Mouse (Mus musculus) macrophage (primary cell): ENCODE results near the gene Nr6a1. TPM values are rescaled to one million over a fixed set of nuclear protein-coding genes. Genes with fewer than 3 reads are reported as not detected.

Experiments
- H3K27ac ChIP-seq: fragments of 350-480 bp; formaldehyde crosslinking; 2 replicates; pipeline ENCODE4 v1.9.0; 2021
- H3K36me3 ChIP-seq: fragments of 350-480 bp; formaldehyde crosslinking; 2 replicates; pipeline ENCODE4 v1.9.0; 2021; ENCODE audit errors: inconsistent target
- H3K4me3 ChIP-seq: fragments of 350-480 bp; formaldehyde crosslinking; 2 replicates; pipeline ENCODE4 v1.9.0; 2021; ENCODE audit errors: inconsistent target
- H3K79me2 ChIP-seq: fragments of 350-480 bp; formaldehyde crosslinking; 2 replicates; pipeline ENCODE4 v1.9.0; 2021; ENCODE audit errors: inconsistent target
- WGBS: methylation state at CpG from one replicate; pipeline ENCODE4 v1.1.7; 2026; ENCODE audit warnings: inconsistent platforms; ENCODE audit not compliant: missing documents; 5-methylcytosine and 5-hydroxymethylcytosine counted together
- polyA plus RNA-seq: library from polyadenylated mRNA; stranded (reverse); fragments of 250-400 nt; gene quantifications from 3 replicates; pipeline ENCODE4 v1.2.4, GENCODE M21; 2018; ENCODE audit warnings: inconsistent platforms

Nr6a1 gene
- polyA plus RNA-seq, 1 experiment from 2014 or later = 1.0 TPM

GRCm38 (mm10) chr2:38872730-38873129, 54.8 kb downstream of the Nr6a1 start:
- WGBS = 93% methylated on average over 1 of the region's 1 CpGs
- Histone ChIP-seq H3K36me3 (no peaks in the 10 kb centered on the region), H3K79me2 (no peaks in the 10 kb centered on the region), H3K4me3 (no peak overlapping the region), H3K27ac (no peak overlapping the region)

DNA sequence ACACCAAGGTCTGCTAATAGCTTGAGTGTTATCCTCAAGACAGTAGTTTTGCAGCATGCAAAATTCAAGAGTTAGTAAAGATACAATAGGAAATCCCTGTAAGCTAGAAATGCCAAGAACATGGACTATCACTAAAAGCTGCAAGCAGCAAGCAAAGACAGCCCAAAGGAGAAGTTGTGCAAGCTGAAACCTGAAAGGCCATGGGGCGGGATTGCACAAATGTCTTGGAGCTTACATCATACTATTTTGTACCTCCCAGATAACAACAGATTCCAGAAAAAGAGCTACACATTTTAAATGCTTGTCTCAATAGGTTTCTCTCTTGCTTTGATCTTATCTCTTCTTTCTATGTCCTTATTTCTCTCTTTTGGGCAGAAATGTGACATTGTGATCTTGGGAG, 60.8 kb downstream of the Nr6a1 start:
- Histone ChIP-seq H3K4me3 (no peak overlapping the region), H3K36me3 (no peaks in the 10 kb centered on the region), H3K79me2 (no peaks in the 10 kb centered on the region), H3K27ac (no peak overlapping the region)
- 9% methylated on average over 1 of the region's 1 CpGs for WGBS

- no peak overlapping the region for H3K4me3 ChIP-seq
- 61% methylated on average over 4 of the region's 4 CpGs for WGBS
- H3K36me3 ChIP-seq = no peaks in the 10 kb centered on the region
- H3K79me2 ChIP-seq = no peaks in the 10 kb centered on the region
- no peak overlapping the region for H3K27ac ChIP-seq
Observed at GRCm38 (mm10) chr2:38864011-38864410, 63.5 kb downstream of the Nr6a1 start.

DNA sequence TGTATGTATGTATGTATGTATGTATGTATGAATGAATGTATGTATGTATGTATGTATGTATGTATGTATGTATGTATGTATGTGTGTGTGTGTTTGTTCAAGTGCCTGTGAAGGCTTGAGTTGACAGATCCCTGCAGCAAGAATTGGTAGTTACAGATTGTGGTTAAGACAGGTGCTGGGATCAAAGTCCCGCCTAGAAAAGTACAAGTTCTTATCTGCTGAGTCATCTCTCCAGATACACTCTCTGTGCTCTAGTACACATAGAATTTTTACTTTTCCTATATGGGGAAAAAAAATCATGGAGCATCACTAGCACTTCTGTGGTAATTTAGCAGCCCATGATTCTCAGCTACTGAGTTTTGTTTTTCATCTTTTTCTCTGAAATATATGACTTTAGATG, 75.7 kb downstream of the Nr6a1 start:
- H3K79me2 ChIP-seq = no peaks in the 10 kb centered on the region
- no peak overlapping the region for H3K4me3 ChIP-seq
- 85% methylated on average over 1 of the region's 1 CpGs for WGBS
- H3K36me3 ChIP-seq = no peaks in the 10 kb centered on the region
- no peak overlapping the region for H3K27ac ChIP-seq

DNA sequence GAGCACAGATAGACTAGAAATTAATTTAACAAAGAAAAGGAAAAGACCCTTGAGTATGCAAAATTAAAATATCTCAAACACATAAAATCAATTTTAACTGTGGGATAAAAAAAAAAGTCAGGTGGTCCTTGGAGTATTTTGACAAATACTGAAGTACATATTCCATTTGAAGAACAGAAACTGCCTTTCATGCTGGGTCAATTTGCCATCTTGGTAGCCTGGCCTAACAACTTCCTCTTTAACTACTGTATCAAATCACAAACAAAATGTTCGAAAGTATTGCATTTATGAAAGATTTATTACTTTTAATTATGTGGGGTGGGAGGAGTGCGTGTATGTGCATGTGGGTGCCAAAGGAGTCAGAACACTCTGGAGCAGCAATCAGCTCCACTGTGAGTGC, 81.2 kb downstream of the Nr6a1 start:
- no peak overlapping the region for H3K4me3 ChIP-seq
- no peak overlapping the region for H3K27ac ChIP-seq
- no peaks in the 10 kb centered on the region for H3K36me3 ChIP-seq
- 46% methylated on average over 2 of the region's 2 CpGs for WGBS
- no peaks in the 10 kb centered on the region for H3K79me2 ChIP-seq

DNA sequence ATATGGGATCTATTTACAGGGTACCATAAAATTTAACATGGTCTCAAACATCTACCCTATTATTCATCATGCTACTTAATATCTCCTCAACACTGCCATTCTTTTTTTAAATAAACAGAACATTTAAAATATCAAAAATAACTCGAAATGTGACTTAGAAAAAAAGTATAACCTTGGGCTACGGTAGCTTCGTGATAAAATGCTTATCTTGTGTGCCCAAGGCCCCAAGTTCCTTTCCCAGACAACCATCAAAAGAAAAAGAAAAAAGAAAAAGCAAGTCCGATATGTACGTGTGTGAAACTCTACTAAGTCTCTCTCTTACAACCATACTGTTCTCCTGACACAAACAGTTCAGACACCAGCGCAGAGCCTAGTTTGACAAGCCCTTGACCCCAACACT, 92.0 kb downstream of the Nr6a1 start:
- Histone ChIP-seq H3K36me3 (no peaks in the 10 kb centered on the region), H3K4me3 (no peak overlapping the region), H3K79me2 (no peaks in the 10 kb centered on the region), H3K27ac (no peak overlapping the region)
- WGBS = 92% methylated on average over 4 of the region's 6 CpGs

GRCm38 (mm10) chr2:38831976-38832375, 95.5 kb downstream of the Nr6a1 start:
- no peak overlapping the region for H3K4me3 ChIP-seq
- H3K27ac ChIP-seq = no peak overlapping the region
- H3K79me2 ChIP-seq = no peaks in the 10 kb centered on the region
- H3K36me3 ChIP-seq = no peaks in the 10 kb centered on the region

DNA sequence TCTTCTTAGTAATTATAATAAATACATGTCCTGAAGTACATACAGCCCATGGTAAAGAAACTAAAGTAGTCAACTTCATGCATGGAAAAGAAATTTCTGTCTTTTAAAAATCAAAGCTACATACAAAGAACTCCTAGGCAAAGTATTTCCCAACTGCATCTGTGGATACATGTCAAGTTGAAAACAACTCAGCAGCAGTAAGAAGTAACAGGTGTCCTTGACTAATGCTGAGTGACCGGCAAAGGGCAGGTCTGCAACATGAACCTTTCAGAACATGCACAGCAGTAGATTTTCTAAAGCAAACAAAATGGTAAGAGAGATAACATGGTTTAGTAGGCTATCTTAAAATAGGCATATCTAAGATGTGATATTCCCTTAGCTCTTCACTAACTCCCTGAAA, 98.0 kb downstream of the Nr6a1 start:
- no peak overlapping the region for H3K27ac ChIP-seq
- no peaks in the 10 kb centered on the region for H3K79me2 ChIP-seq
- no peak overlapping the region for H3K4me3 ChIP-seq
- 100% methylated on average over 1 of the region's 1 CpGs for WGBS
- H3K36me3 ChIP-seq = no peaks in the 10 kb centered on the region

DNA sequence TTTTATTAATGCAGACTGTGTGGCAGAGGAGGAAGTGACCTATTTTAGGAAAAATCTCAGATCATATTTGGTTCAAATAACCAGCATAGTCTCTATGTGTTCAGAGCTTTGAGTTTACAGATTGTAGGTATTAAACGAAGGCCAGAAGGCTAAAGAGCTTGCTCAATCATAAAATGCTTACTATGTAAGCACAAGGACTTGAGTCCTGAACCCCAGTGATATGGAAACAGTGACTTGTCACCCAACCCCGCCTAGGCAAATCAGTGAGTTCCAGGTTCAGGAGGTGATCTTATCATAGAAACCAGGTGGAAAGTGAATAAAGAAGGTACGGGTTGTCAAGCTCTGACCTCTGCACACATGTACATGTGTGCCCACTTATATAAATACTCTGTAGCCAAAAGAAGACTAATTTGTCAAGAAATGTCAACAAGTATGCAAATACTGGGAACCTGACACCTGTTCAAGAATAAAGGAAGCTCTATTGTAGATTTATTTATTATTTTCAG, 99.6 kb downstream of the Nr6a1 start:
- Histone ChIP-seq H3K27ac (no peak overlapping the region), H3K36me3 (no peaks in the 10 kb centered on the region), H3K79me2 (no peaks in the 10 kb centered on the region), H3K4me3 (no peak overlapping the region)
- WGBS = 92% methylated on average over 3 of the region's 3 CpGs

GRCm38 (mm10) chr2:38826189-38826588, 101.3 kb downstream of the Nr6a1 start:
- Histone ChIP-seq H3K4me3 (no peak overlapping the region), H3K27ac (no peak overlapping the region), H3K36me3 (no peaks in the 10 kb centered on the region), H3K79me2 (no peaks in the 10 kb centered on the region)

DNA sequence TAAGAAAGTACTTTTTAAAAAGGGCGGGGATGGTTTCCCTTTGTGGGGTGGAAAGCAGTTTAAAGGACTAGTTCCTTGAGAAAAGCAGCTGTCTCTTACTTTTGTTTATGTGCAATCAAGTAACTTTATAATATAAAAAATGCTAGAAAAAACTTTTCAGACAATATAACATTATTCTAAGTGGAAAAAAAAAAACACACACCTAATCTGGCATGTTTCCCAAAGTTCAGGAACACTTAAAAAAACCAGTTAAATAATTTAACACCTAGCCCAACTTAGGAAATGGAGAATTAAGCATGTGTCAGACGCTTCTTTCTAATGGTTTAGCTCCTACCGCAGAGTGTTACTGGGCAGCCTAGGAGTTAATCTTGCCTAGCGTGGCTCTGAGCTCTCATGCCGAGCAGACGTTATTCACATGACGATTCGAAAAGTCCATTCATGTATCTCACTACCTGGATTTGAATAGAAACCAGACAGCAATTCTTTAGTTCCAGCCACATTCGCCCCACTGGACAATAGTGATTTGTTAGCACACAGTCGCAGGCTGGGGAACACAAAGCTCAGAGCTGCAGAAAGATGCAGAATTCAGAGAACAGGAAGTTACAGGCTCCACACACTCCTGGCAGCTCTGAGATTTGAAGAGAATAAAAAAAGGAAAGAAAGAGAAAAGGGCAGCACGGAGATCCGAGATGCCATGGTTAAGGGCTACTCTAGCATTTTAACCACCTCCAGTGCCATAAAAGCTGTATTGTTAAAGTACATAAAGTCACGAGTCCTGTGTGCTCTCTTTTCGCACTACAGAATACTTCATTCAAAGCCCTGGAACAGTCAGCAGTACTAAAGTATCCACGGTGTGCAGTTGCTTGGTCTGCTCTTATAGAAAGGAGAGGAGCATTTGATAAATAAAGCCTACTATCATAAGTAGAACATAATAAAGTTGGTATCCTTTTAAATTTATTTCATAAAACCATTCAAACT, 102.4 kb downstream of the Nr6a1 start:
- no peaks in the 10 kb centered on the region for H3K36me3 ChIP-seq
- 4% methylated on average over 15 of the region's 15 CpGs for WGBS
- no peaks in the 10 kb centered on the region for H3K79me2 ChIP-seq
- H3K27ac ChIP-seq = peak overlapping the region; percentile 63
- peak overlapping the region; percentile 53 for H3K4me3 ChIP-seq

- 4% methylated on average over 12 of the region's 12 CpGs for WGBS
- H3K27ac ChIP-seq = peak overlapping the region; percentile 63
- peak overlapping the region; percentile 53 for H3K4me3 ChIP-seq
- H3K36me3 ChIP-seq = no peaks in the 10 kb centered on the region
- H3K79me2 ChIP-seq = no peaks in the 10 kb centered on the region
Observed at GRCm38 (mm10) chr2:38823912-38824583, 103.4 kb downstream of the Nr6a1 start.

DNA sequence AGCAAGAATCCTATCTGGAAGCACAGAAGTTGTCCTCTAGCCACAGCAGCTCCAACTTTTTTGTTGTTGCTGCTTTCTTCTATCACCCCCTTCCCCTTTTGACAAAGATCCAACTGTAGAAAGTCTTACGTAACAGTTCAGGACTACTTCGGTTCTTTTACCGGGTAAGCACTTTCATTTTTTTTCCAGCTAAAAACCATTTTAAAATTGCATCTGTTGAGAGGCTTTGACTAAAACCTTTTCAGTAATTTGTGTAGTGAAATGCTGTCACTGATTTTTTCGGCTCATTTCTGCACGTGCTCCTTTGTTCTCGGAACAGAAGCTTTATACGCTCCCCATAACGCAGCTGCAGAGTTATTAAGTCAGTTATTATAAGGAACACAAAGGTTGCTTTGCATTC, 104.1 kb downstream of the Nr6a1 start:
- WGBS = 0% methylated on average over 8 of the region's 8 CpGs
- H3K79me2 ChIP-seq = no peaks in the 10 kb centered on the region
- peak overlapping the region; percentile 63 for H3K27ac ChIP-seq
- H3K36me3 ChIP-seq = no peaks in the 10 kb centered on the region
- H3K4me3 ChIP-seq = peak overlapping the region; percentile 53

DNA sequence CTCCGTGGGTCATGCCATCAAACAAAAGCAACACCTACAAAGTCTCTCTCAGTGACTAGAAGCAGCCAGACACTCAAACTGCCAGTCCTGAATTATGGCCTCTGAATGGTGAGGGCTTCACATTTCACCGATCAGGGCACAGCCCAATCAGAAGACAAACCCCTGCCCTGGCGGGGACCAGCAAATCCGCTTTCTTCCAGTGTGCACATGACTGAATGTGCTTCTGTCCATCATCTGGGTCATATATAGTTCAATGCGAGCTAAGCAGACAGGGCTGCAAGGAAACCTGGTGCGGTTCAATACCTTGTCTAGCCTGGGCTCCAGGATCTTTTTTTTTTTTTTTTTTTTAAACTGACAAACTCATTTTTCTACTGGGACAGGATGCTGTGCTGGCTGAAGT, 104.5 kb downstream of the Nr6a1 start:
- peak overlapping the region; percentile 63 for H3K27ac ChIP-seq
- H3K79me2 ChIP-seq = no peaks in the 10 kb centered on the region
- 16% methylated on average over 6 of the region's 6 CpGs for WGBS
- no peaks in the 10 kb centered on the region for H3K36me3 ChIP-seq
- H3K4me3 ChIP-seq = peak overlapping the region; percentile 53

DNA sequence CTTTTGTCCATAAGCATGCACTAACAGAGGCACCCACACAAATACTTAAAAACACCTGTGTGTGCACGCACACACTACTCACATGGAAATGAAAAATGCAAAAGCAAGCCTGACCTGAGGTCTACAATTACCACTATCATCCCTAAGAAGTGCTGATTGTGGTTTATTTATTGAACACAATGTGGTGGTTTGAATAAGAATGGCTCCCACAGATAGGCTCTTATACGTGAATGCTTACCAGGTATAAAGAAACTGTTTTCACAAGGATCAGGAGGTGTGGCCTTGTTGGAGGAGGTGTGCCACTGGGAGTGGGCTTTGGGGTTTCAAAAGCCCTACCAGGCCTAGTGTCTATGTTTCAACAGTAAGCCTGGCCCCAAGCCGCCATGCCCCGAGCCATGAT, 110.0 kb downstream of the Nr6a1 start:
- 100% methylated on average over 4 of the region's 4 CpGs for WGBS
- H3K36me3 ChIP-seq = no peaks in the 10 kb centered on the region
- no peak overlapping the region for H3K4me3 ChIP-seq
- no peak overlapping the region for H3K27ac ChIP-seq
- no peaks in the 10 kb centered on the region for H3K79me2 ChIP-seq
